Mouse (Mus musculus) naive thymus-derived CD4-positive, alpha-beta T cell, adult 2 months (primary cell): ENCODE data around the gene Snrpe.

Experiments
- DNase-seq: peaks from one replicate; pipeline ENCODE4 v3.0.0-alpha.2; 2011; ENCODE audit warnings: low read depth

The Snrpe gene

DNA sequence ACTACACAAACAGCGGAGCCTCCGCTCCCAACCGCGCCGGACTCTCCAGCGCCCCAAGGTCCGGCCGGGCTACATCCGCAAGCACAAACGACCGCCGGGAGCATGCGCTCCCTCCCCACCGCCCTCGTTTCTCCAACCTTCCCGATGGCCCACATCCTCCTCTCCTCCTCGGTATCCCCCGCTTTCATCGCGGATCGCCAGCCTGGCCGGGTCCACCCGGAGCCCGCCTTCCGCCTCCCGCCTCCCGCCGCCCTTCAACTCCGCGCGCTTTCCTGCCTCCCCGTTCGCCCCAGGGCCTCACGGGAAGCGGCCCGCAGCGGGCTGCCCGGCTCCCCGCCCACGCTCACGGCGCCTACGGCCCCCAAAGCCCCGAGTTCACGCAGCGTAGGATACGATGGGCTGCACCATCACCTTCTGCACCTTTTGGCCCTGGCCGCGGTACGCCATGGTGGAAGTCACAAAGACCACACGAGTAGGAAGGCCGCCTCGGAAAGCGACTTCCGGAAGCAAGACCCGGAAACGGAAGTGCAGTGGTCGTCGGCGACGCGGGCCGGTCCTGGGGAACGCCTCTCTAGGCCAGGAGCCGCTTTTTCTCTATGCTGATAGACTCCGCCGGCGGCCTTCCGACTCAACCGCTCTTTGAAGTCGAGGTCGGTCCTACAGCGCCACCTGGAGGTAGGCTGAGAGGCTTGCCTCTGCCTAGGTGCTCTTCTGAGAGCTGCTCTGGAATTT lies at the start of gene Snrpe:
TSS of gene Snrpe (minus strand) at position 521 of the 732 bp plus-strand sequence.
- DNase-seq = peak; percentile 98

DNA sequence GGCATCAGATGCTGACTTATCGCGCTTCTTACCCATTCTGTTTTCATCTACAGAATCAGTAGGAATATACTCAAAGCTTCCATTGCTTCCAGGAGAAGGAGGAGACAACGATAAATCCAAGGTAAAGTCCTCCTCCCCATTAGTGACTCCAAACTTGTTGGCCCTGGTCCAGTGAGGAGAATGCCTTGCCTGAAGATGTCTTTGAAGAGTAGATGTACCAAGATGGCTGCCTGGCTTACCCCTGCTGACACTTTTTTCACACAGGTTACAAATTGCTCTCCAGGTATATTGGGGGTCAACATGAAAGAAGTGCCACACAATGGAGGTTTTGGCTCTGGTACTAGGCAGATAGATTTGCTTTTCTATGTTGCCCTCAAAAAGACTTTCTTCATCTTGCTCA lies 48.8 kb upstream of the Snrpe start:
- no peak for DNase-seq

DNA sequence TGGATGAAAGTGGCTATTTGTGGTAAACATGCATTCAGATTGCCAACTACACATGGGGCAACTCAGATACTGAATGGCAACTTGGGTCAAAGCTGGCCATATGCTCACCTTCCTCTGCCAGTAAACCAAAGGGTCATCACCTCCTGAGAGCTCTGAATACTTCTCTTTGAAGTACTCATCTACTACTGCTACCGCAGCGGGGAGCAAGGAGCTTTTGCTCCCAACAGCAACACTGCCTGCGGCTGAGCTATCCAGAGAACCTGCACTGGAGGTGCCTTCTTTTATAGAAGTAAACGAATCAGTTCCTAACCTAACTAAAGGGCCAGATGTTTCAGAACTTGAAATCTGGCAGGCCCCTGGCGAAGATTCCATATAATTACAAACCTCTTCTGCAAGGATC lies 46.7 kb upstream of the Snrpe start:
- DNase-seq = no peak

GRCm38 (mm10) chr1:133653033-133653432 lies 42.9 kb upstream of the Snrpe start:
- DNase-seq = no peak

DNA sequence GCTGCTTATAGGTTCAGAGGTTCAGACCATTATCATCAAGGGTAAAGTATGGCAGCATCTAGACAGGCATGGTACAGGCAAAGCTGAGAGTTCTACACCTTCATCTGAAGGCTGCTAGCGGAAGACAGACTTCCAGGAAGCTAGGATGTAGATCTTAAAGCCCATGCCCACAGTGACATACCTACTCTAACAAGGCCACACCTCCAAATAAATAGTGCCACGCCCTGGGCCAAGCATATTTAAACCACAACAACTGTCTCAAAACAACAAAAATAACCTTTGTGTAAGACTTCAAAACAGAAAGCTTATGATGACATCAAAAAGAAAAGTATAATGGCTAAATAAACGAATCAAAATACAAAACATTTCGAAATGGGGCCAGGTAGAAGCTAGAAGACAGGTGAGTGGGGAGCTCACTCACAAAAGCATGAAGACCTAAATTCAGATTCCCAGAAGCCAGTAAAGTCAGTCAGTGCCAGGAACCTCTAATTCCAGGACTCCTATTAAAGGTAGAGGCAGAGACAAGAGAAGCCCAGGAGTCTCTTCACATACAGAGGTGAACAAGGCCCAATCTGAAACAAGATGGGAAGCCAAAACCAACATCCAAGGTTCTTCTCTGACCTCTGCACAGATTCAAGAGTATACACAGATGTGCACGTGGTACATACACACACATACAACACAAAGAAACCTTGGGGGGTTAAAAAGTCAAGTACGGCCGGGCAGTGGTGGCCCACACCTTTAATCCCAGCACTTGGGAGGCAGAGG lies 40.4 kb upstream of the Snrpe start:
- DNase-seq = no peak

DNA sequence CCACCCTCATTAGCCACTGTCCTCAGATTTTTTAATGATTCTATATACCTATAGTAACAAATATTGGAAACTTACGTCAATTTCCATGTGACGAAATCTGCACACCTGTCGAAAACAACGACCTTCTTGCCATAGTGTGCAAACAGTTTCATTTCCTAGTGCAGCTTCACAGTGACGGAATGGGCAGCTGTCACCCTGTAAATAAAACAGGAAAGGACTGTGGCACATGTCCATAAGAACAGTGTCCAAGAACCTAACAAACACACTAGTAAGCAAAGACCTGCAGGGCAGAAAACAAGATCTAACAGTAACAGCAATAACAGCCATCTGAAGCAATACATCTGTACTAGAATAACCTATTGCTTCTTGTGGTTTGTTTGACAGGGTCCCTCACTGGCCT lies 35.6 kb upstream of the Snrpe start:
- no peak for DNase-seq

DNA sequence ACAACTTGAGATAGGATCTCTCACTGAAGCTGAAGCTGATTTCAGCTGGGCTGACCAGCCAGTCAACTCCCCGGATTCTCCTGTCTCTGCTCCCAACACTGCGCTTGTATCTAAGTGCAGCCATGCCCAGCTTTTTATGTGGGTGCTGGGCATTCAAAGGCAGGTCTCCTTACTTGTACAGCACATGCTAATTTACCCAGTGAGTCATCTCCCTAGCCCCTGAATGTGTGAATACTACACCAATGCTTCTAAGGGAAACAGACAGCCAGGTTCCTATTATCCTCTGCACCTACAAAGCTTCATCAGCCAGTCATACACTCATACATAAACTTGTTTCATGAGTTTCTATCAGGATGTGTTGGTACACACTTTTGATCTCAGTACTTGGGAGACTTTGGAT lies 31.1 kb upstream of the Snrpe start:
- no peak for DNase-seq

DNA sequence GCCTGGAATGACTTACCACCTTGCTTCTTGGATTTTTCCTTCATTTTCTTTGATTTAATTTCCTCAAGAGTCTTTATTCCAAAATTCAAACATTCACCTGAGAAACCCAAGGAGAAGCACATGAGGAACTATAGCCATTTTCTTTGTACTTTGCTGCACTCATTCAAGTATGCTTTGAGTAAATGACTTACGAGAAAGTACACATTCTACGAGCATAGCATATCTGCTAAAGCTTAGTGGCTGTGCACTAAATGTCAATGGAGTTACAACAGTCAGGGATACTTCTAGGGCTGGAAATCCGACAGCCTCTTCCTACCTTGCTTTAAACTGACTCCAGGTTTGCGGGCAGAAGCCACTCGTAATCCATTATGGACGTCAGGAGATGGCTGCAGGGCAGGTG lies 28.4 kb upstream of the Snrpe start:
- no peak for DNase-seq

- peak; percentile 28 for DNase-seq
These were observed 22.1 kb upstream of the Snrpe start for GRCm38 (mm10) chr1:133632168-133632567.

DNA sequence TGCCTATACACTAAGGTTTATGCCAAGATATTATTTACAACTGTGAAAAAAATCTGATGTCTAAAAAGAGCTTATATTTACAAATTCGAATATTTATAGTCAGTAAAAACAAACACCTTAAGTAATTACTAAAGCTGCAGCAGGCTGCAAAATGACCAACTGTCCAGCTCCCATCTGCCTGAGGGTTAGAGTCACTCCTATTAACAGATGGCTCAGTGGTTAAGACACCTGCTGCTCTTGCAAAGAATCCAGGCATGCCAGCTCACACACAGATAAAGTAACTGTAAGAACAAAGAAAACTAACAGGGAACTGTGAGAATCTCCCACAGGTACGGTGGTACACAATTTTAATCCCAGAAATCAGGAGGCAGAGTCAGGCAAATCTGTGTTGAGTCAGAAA lies 15.0 kb upstream of the Snrpe start:
- no peak for DNase-seq

- no peak for DNase-seq
These were observed 8.2 kb upstream of the Snrpe start for GRCm38 (mm10) chr1:133618311-133618710.

DNA sequence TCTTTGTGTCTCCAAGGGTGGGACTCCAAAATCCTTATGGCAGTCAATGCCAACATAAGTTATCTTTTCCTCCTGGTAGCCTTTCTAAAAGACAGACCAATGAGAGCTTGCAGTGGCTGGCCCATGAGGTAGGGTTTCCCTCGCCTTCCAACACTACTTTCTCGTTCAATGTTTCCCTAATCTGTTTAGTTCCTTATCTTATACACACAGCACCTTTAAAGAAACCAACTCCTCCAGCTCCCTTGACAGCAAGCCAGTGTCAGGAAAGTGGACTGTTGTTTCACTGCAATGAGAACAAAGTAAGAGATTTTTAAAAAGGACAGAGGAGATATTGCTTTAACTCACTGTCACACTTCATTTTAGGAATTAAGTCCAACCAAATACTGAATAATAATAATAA lies 7.8 kb upstream of the Snrpe start:
- no peak for DNase-seq

GRCm38 (mm10) chr1:133613817-133614216 lies 3.7 kb upstream of the Snrpe start:
- DNase-seq = peak; percentile 46

DNA sequence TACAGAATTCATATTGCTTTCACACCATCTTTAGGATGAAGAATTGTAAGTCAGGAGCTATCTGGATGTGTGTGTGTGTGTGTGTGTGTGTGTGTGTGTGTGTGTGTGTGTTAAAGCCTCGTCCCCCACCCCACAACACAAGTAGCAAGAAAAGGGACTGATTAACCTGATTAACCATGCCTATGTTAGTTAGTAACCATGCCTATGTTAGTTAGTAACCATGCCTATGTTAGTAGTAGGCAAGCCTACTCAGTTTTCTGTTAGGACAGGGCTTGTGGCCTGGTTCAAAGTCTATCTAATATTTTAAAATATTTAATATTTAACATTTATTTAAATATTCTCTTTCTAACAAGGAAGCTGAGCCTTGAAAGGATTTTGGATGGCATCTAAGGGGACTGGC lies 1.3 kb upstream of the Snrpe start:
- no peak for DNase-seq

GRCm38 (mm10) chr1:133610601-133611000 lies 510 bp upstream of the Snrpe start:
- no peak for DNase-seq

- DNase-seq = no peak
These were observed 6.9 kb downstream of the Snrpe start for GRCm38 (mm10) chr1:133603174-133603573.

GRCm38 (mm10) chr1:133596298-133597007 lies 13.6 kb downstream of the Snrpe start:
- no peak for DNase-seq

DNA sequence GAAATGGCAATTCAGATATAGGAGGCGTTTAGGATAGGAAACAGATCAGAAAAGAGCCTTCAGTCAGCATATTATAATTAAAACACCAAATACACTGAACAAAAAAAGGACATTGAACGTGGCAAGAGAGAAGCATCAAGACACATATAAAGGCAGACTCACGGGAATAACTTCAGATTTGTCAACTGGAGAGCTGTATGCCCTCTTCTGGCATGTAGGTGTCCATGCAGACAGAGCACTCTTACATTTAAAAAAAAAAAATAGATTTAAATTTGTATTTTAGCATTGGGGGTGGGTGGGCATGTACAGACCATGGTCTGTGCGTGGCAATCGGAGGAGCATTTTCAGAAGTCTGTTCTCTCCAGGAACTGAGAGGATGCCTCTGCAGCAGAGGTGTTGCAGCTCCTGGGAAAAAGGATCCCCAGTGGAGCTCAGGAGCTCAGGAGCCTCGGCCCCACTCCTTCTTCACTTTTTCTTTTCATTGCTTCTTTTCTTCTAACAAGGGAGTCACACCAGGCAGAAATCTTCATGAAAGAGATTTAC lies 24.0 kb downstream of the Snrpe start:
- no peak for DNase-seq

DNA sequence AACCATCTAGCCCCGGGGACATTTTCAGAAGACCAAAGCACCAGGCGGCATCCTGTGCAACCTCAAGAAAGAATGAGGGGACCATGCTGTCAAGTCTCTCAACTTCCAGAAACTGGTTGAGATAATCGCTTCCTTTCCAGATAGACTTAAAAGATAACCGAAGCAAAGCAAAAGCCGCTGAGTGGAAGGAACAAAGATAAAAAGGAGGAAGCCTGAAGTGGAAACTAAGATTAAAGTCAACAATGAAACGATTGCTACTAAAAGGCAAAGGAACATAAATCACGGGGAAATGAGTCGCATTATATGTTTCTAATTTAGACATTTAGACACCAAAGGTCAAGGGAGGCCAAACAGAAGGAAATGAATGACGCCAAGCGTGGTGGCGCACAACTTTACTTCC lies 38.8 kb downstream of the Snrpe start:
- peak; percentile 52 for DNase-seq
